Mouse (Mus musculus): Measurements from ENCODE around the gene Myl6. TPM values are rescaled to one million over a fixed set of nuclear protein-coding genes. Genes with fewer than 3 reads are reported as not detected.
A peak's percentile ranks its signal among the peaks of the same experiment; 100 is the strongest.
"Not testable (repeated sequence)": the region's sequence is repeated elsewhere in the genome, so short reads cannot be mapped to it uniquely, and the experiment has no call there.

The Myl6 gene
- total and polyA plus RNA-seq, 2 experiments from 2014 or later, result 694 to 844 TPM

GRCm38 (mm10) chr10:128495903-128496302 lies 2.0 kb upstream of the Myl6 start:
- 71% methylated on average over 4 of the region's 4 CpGs for WGBS
- peaks cover 12% of the 10 kb centered on the region; the same call in 1 of the 2 replicates for H3K36me3 ChIP-seq (ENCODE audit: insufficient read depth)
- H3K4me1 ChIP-seq (ENCODE audit: insufficient read depth), result peaks cover 20% of the 10 kb centered on the region
- DNase-seq (no peak), ATAC-seq (no peak)
- no peaks in the 10 kb centered on the region for H3K27me3 ChIP-seq (ENCODE audit: insufficient read depth, low read length)
- TF ChIP-seq CTCF (IDR thresholded peaks at IDR 0.05; ENCODE audit: low read depth), result no peak
- no peak overlapping the region for H3K4me2 ChIP-seq (ENCODE audit: low read depth)
- H3K4me3 ChIP-seq (ENCODE audit: low read depth, low read length), result no peak overlapping the region
- no peaks in the 10 kb centered on the region for H3K9me3 ChIP-seq (ENCODE audit: low read length)
- H3K9ac ChIP-seq, result peak overlapping the region; percentile 22; the same call in 1 of the 2 replicates
- H3K27ac ChIP-seq (ENCODE audit: low read depth, low read length), result no peak overlapping the region

GRCm38 (mm10) chr10:128495270-128495669 lies 1.3 kb upstream of the Myl6 start:
- Histone ChIP-seq H3K4me1 (ENCODE audit: insufficient read depth) (peaks cover 20% of the 10 kb centered on the region), H3K9ac (no peak overlapping the region), H3K4me2 (ENCODE audit: low read depth) (peak overlapping the region; percentile 87; the same call in 1 of the 2 replicates), H3K36me3 (ENCODE audit: insufficient read depth) (peaks cover 15% of the 10 kb centered on the region), H3K27ac (ENCODE audit: low read depth, low read length) (no peak overlapping the region), H3K9me3 (ENCODE audit: low read length) (no peaks in the 10 kb centered on the region), H3K4me3 (ENCODE audit: low read depth, low read length) (no peak overlapping the region), H3K27me3 (ENCODE audit: insufficient read depth, low read length) (no peaks in the 10 kb centered on the region)
- no peak for DNase-seq
- peak; percentile 38 for TF ChIP-seq CTCF (IDR thresholded peaks at IDR 0.05; ENCODE audit: low read depth)
- no peak for ATAC-seq
- WGBS, result 75% methylated on average over 2 of the region's 2 CpGs

GRCm38 (mm10) chr10:128494667-128495245 lies 811 bp upstream of the Myl6 start:
- H3K9ac ChIP-seq, result peak overlapping the region; percentile 68
- H3K4me3 ChIP-seq (ENCODE audit: low read depth, low read length), result peak overlapping the region; percentile 61
- H3K4me1 ChIP-seq (ENCODE audit: insufficient read depth), result peaks cover 20% of the 10 kb centered on the region
- TF ChIP-seq CTCF (IDR thresholded peaks at IDR 0.05; ENCODE audit: low read depth), result no peak
- WGBS, result 52% methylated on average over 11 of the region's 11 CpGs
- H3K36me3 ChIP-seq (ENCODE audit: insufficient read depth), result peaks cover 20% of the 10 kb centered on the region
- H3K9me3 ChIP-seq (ENCODE audit: low read length), result no peaks in the 10 kb centered on the region
- peak overlapping the region; percentile 90 for H3K27ac ChIP-seq (ENCODE audit: low read depth, low read length)
- DNase-seq, result no peak
- H3K4me2 ChIP-seq (ENCODE audit: low read depth), result peak overlapping the region; percentile 87
- no peak for ATAC-seq
- H3K27me3 ChIP-seq (ENCODE audit: insufficient read depth, low read length), result no peaks in the 10 kb centered on the region

- no peaks in the 10 kb centered on the region for H3K9me3 ChIP-seq (ENCODE audit: low read length)
- no peaks in the 10 kb centered on the region for H3K27me3 ChIP-seq (ENCODE audit: insufficient read depth, low read length)
- H3K4me2 ChIP-seq (ENCODE audit: low read depth), result peak overlapping the region; percentile 87
- ATAC-seq (peak; percentile 12), DNase-seq (no peak)
- H3K36me3 ChIP-seq (ENCODE audit: insufficient read depth), result peaks cover 34% of the 10 kb centered on the region
- peak overlapping the region; percentile 61 for H3K4me3 ChIP-seq (ENCODE audit: low read depth, low read length)
- H3K27ac ChIP-seq (ENCODE audit: low read depth, low read length), result peak overlapping the region; percentile 90
- TF ChIP-seq CTCF (IDR thresholded peaks at IDR 0.05; ENCODE audit: low read depth), result no peak
- peak overlapping the region; percentile 68 for H3K9ac ChIP-seq
- WGBS, result under 1% methylated on average over 12 of the region's 12 CpGs
- peaks cover 20% of the 10 kb centered on the region for H3K4me1 ChIP-seq (ENCODE audit: insufficient read depth)
Measured at GRCm38 (mm10) chr10:128493319-128493694, 638 bp downstream of the Myl6 start.

- Histone ChIP-seq H3K36me3 (ENCODE audit: insufficient read depth) (peaks cover 39% of the 10 kb centered on the region), H3K4me3 (ENCODE audit: low read depth, low read length) (peak overlapping the region; percentile 61), H3K27ac (ENCODE audit: low read depth, low read length) (peak overlapping the region; percentile 90), H3K4me2 (ENCODE audit: low read depth) (peak overlapping the region; percentile 87), H3K9ac (peak overlapping the region; percentile 68), H3K9me3 (ENCODE audit: low read length) (no peaks in the 10 kb centered on the region), H3K4me1 (ENCODE audit: insufficient read depth) (peaks cover 15% of the 10 kb centered on the region), H3K27me3 (ENCODE audit: insufficient read depth, low read length) (no peaks in the 10 kb centered on the region)
- ATAC-seq, result peak; percentile 11; the same call in 1 of the 2 replicates
- 28% methylated on average over 12 of the region's 12 CpGs for whole genome bisulfite sequencing
- DNase-seq, result peak; percentile 58
- TF ChIP-seq CTCF (IDR thresholded peaks at IDR 0.05; ENCODE audit: low read depth), result no peak
Measured at GRCm38 (mm10) chr10:128492633-128493311, 1.2 kb downstream of the Myl6 start.

- peaks cover 46% of the 10 kb centered on the region for H3K36me3 ChIP-seq (ENCODE audit: insufficient read depth)
- not testable (repeated sequence) for ATAC-seq; DNase-seq; H3K4me1 ChIP-seq (ENCODE audit: insufficient read depth); H3K9me3 ChIP-seq (ENCODE audit: low read length); H3K27me3 ChIP-seq (ENCODE audit: insufficient read depth, low read length)
- peak overlapping the region; percentile 87 for H3K4me2 ChIP-seq (ENCODE audit: low read depth)
- H3K27ac ChIP-seq (ENCODE audit: low read depth, low read length), result peak overlapping the region; percentile 35; the same call in 1 of the 2 replicates
- WGBS, result 81% methylated on average over 8 of the region's 8 CpGs
- H3K9ac ChIP-seq, result 0 out of 2 replicates have a peak overlapping the region, but pooled peaks have one; percentile 68
- H3K4me3 ChIP-seq (ENCODE audit: low read depth, low read length), result peak overlapping the region; percentile 61
Measured at GRCm38 (mm10) chr10:128492051-128492450, 1.9 kb downstream of the Myl6 start.

- DNase-seq (no peak), ATAC-seq (no peak)
- Histone ChIP-seq H3K9me3 (ENCODE audit: low read length) (no peaks in the 10 kb centered on the region), H3K4me1 (ENCODE audit: insufficient read depth) (peaks cover 8% of the 10 kb centered on the region), H3K9ac (no peak overlapping the region), H3K4me2 (ENCODE audit: low read depth) (peak overlapping the region; percentile 87), H3K27me3 (ENCODE audit: insufficient read depth, low read length) (no peaks in the 10 kb centered on the region), H3K27ac (ENCODE audit: low read depth, low read length) (peak overlapping the region; percentile 35; the same call in 1 of the 2 replicates), H3K36me3 (ENCODE audit: insufficient read depth) (peaks cover 50% of the 10 kb centered on the region), H3K4me3 (ENCODE audit: low read depth, low read length) (no peak overlapping the region)
- TF ChIP-seq CTCF (IDR thresholded peaks at IDR 0.05; ENCODE audit: low read depth), result no peak
- 75% methylated on average over 6 of the region's 6 CpGs for WGBS
Measured at GRCm38 (mm10) chr10:128491495-128491894, 2.5 kb downstream of the Myl6 start.

Data from forebrain, postnatal 0 days (tissue).